Mouse (Mus musculus): ENCODE results near the gene Elobl.

The Elobl gene

DNA sequence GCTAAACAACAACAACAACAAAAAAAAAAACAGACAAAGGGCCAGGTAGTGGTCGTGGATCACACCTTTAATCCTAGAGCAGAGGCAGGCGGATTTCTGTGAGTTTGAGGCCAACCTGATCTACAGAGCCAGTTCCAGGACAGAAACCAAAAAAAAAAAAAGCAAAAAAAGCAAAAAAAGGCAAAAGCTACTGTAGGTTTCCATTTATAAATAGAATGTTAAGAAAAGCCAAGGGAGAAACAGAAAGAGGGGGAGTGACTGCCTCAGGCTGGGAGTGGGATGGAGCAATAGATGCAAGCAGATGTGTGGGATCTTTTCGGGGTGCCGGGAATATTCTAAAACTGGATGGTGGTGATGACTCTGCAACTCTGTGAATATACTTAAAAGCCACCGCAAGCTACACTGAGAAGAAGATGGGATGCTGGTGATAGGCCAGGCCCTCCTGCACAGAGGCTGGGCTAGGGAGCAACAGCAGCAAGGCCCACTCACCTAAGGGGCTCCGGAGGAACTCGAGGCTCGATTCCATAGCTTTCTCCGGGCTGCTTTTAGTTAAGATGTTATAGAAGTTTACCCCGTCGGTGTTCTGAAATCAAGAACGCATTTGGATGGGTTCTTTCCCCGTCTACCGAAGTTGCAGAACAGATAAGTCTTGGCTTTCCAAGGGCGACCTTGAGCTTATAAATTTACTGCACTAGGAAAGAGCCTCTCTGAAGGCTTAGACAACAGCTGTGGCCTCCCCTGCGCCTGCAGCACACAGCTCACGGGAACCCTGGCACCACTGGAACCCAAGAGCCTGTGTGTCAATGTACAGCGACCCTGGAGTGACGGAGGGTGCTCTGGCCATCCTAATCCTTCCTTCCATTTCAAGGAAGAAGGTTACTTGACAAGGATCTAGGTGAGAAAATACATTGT is 32.4 kb downstream of the Elobl start:
- no peak for DNase-seq

- no peak for DNase-seq
These were observed 33.7 kb downstream of the Elobl start for GRCm38 (mm10) chr11:88933030-88933429.

DNA sequence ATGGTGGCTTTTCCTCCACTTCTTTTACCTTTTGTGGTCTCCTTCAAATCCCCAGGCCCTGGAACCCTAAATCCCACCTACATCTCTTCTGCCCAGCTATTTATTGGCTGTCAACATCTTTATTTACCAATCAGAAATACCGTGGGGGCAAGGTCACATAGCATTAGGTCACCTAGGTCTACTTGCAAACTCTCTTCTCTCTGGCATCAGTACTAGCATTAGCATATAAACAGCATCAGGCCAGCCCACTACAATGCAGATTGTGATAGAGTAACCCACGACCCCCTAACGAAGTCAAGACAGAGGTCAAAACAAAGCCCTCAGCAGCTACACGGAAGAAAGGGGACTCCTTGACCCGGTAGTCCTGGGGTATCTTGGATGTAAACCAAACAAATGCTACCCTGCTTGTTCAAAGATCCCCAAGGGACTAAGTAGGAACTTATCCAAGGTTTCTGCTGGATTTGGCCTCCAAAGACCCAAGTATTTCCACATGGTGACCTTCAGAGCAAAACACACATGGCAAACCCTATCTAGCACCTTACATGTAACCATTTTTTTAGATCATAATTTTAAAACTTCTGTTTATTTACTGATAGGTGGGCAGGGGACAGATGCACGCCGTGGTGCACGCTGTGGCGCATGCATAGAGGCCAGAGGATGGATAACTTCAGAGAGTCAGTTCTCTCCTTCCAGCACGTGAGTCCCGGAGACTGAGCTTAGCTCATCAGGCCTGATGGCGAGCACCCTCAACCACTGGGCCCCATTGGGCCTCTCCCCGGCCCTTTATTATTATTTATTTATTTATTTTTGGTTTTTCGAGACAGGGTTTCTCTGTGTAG is 34.8 kb downstream of the Elobl start:
- DNase-seq, result no peak

DNA sequence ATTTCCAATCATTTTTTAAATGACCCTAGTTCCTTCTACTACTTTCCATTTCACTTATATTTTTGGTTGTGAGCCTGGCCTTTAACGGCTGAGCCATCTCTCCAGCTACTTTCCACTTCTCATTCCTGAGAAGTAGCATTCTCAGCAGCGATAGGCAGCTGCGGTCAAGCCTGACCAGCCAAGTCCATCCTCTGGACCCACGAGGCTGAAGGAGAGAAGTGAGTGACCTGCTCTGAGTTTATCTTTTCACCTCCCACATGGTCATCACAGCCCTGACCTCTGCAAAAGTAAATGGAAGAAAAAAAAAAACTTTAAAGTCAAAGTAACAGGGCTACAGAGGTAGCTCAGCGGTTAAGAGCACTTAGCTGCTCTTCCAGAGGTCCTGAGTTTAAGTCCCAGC is 40.2 kb downstream of the Elobl start:
- DNase-seq, result no peak

Measured in cerebellum, postnatal 10 days (tissue).